Mouse (Mus musculus) limb, embryonic 15.5 days (tissue): ENCODE data around the gene Ube2h. TPM values are rescaled to one million over a fixed set of nuclear protein-coding genes. Genes with fewer than 3 reads are reported as not detected.

Experiments
- ATAC-seq: fragments of 200-750 bp; cut with Nextera tagmentation; 2 replicates; pipeline ENCODE4 v1.8.0; 2017; ENCODE audit warnings: low read depth, moderate TSS enrichment; ENCODE audit not compliant: insufficient number of reproducible peaks, low FRiP score, low TSS enrichment
- H3K27ac ChIP-seq: fragments of 300-500 bp; sonication (generic); 2 replicates; pipeline ENCODE4 v1.5.1; 2015; ENCODE audit warnings: moderate library complexity, mild to moderate bottlenecking, inconsistent platforms
- H3K27me3 ChIP-seq: fragments of 300-500 bp; sonication (generic); 2 replicates; pipeline ENCODE4 v1.6.1; 2015; ENCODE audit warnings: inconsistent platforms
- H3K36me3 ChIP-seq: fragments of 300-500 bp; sonication (generic); 2 replicates; pipeline ENCODE4 v1.6.1; 2015; ENCODE audit warnings: inconsistent platforms
- H3K4me1 ChIP-seq: fragments of 300-500 bp; sonication (generic); 2 replicates; pipeline ENCODE4 v1.6.1; 2015; ENCODE audit warnings: inconsistent platforms
- H3K4me2 ChIP-seq: fragments of 300-500 bp; sonication (generic); 2 replicates; pipeline ENCODE4 v1.6.1; 2015; ENCODE audit warnings: mild to moderate bottlenecking, inconsistent platforms
- H3K4me3 ChIP-seq: fragments of 300-500 bp; sonication (generic); 2 replicates; pipeline ENCODE4 v1.5.1; 2015; ENCODE audit warnings: mild to moderate bottlenecking, inconsistent platforms
- H3K9ac ChIP-seq: fragments of 300-500 bp; sonication (generic); 2 replicates; pipeline ENCODE4 v1.6.1; 2015; ENCODE audit warnings: inconsistent platforms
- H3K9me3 ChIP-seq: fragments of 300-500 bp; sonication (generic); 2 replicates; pipeline ENCODE4 v1.6.1; 2016; ENCODE audit warnings: inconsistent platforms
- WGBS: fragments of 180-500 bp; shearing (Covaris S2); methylation state at CpG from one replicate; pipeline ENCODE4 v1.1.7; 2015; 5-methylcytosine and 5-hydroxymethylcytosine counted together
- polyA plus RNA-seq: library from polyadenylated mRNA; unstranded; fragments of >200 nt; fragmentation: Nextera tagmentation; extraction: Ambion mirVana; gene quantifications from 2 replicates; pipeline ENCODE4 v1.2.1, GENCODE M21; 2015

Ube2h gene
- polyA plus RNA-seq, 1 experiment from 2014 or later, result 41.8 TPM

- no peak overlapping the region for H3K4me2 ChIP-seq
- no peak for ATAC-seq
- peaks cover 49% of the 10 kb centered on the region for H3K4me1 ChIP-seq
- 3% methylated on average over 27 of the region's 27 CpGs for WGBS
- H3K9me3 ChIP-seq, result no peaks in the 10 kb centered on the region
- H3K9ac ChIP-seq, result no peak overlapping the region
- no peaks in the 10 kb centered on the region for H3K36me3 ChIP-seq
- H3K27me3 ChIP-seq, result peaks cover 86% of the 10 kb centered on the region
- H3K4me3 ChIP-seq, result no peak overlapping the region
- H3K27ac ChIP-seq, result no peak overlapping the region
Observed at GRCm38 (mm10) chr6:30178023-30178639, 126.2 kb downstream of the Ube2h start.

- H3K4me1 ChIP-seq, result peaks cover 56% of the 10 kb centered on the region
Observed at GRCm38 (mm10) chr6:30177305-30177704, 127.0 kb downstream of the Ube2h start.

GRCm38 (mm10) chr6:30176496-30176895 lies 127.8 kb downstream of the Ube2h start:
- Histone ChIP-seq H3K36me3 (no peaks in the 10 kb centered on the region), H3K4me2 (0 out of 2 replicates have a peak overlapping the region, but pooled peaks have one; percentile 43), H3K4me1 (peaks cover 58% of the 10 kb centered on the region), H3K9me3 (no peaks in the 10 kb centered on the region), H3K27me3 (peaks cover 98% of the 10 kb centered on the region), H3K27ac (no peak overlapping the region), H3K9ac (no peak overlapping the region), H3K4me3 (no peak overlapping the region)
- 9% methylated on average over 12 of the region's 12 CpGs for WGBS
- ATAC-seq, result no peak

More at GRCm38 (mm10) chr6:30177305-30177704, 127.0 kb downstream of the Ube2h start:
- H3K4me2 ChIP-seq, result no peak overlapping the region
- H3K4me3 ChIP-seq, result no peak overlapping the region
- H3K9me3 ChIP-seq, result no peaks in the 10 kb centered on the region
- H3K36me3 ChIP-seq, result no peaks in the 10 kb centered on the region
- WGBS, result 3% methylated on average over 14 of the region's 14 CpGs
- no peak overlapping the region for H3K9ac ChIP-seq
- H3K27me3 ChIP-seq, result peaks cover 94% of the 10 kb centered on the region
- H3K27ac ChIP-seq, result no peak overlapping the region
- ATAC-seq, result no peak

GRCm38 (mm10) chr6:30175918-30176421 lies 128.4 kb downstream of the Ube2h start:
- no peak for ATAC-seq
- H3K4me1 ChIP-seq, result peaks cover 63% of the 10 kb centered on the region
- H3K9ac ChIP-seq, result no peak overlapping the region
- H3K4me2 ChIP-seq, result peak overlapping the region; percentile 43
- no peaks in the 10 kb centered on the region for H3K36me3 ChIP-seq
- under 1% methylated on average over 28 of the region's 28 CpGs for WGBS
- H3K27ac ChIP-seq, result no peak overlapping the region
- peak overlapping the region; percentile 46 for H3K4me3 ChIP-seq
- no peaks in the 10 kb centered on the region for H3K9me3 ChIP-seq
- peaks cover 98% of the 10 kb centered on the region for H3K27me3 ChIP-seq

- Histone ChIP-seq H3K36me3 (no peaks in the 10 kb centered on the region), H3K4me3 (peak overlapping the region; percentile 46), H3K27ac (no peak overlapping the region), H3K27me3 (peaks cover 98% of the 10 kb centered on the region), H3K4me2 (peak overlapping the region; percentile 65), H3K9me3 (no peaks in the 10 kb centered on the region), H3K4me1 (peaks cover 63% of the 10 kb centered on the region), H3K9ac (no peak overlapping the region)
- WGBS, result under 1% methylated on average over 43 of the region's 45 CpGs
- ATAC-seq, result no peak
Observed at GRCm38 (mm10) chr6:30175225-30175917, 129.0 kb downstream of the Ube2h start.

GRCm38 (mm10) chr6:30174461-30175224 lies 129.7 kb downstream of the Ube2h start:
- Histone ChIP-seq H3K9me3 (no peaks in the 10 kb centered on the region), H3K27ac (peak overlapping the region; percentile 59; the same call in 1 of the 2 replicates), H3K4me3 (peak overlapping the region; percentile 46), H3K4me2 (peak overlapping the region; percentile 65), H3K9ac (no peak overlapping the region), H3K27me3 (peaks cover 97% of the 10 kb centered on the region), H3K36me3 (no peaks in the 10 kb centered on the region), H3K4me1 (peaks cover 59% of the 10 kb centered on the region)
- ATAC-seq, result no peak
- WGBS, result under 1% methylated on average over 32 of the region's 33 CpGs

- ATAC-seq, result 0 out of 2 replicates have a peak, but pooled peaks have one; percentile 18
- 1% methylated on average over 78 of the region's 80 CpGs for WGBS
- H3K27ac ChIP-seq, result peak overlapping the region; percentile 59
- no peaks in the 10 kb centered on the region for H3K36me3 ChIP-seq
- H3K4me2 ChIP-seq, result peak overlapping the region; percentile 65
- peaks cover 97% of the 10 kb centered on the region for H3K27me3 ChIP-seq
- H3K4me1 ChIP-seq, result peaks cover 60% of the 10 kb centered on the region
- no peak overlapping the region for H3K9ac ChIP-seq
- H3K9me3 ChIP-seq, result no peaks in the 10 kb centered on the region
- H3K4me3 ChIP-seq, result peak overlapping the region; percentile 46
Observed at GRCm38 (mm10) chr6:30173551-30174460, 130.5 kb downstream of the Ube2h start.

- Histone ChIP-seq H3K27me3 (peaks cover 89% of the 10 kb centered on the region), H3K4me2 (peak overlapping the region; percentile 65), H3K9ac (no peak overlapping the region), H3K36me3 (no peaks in the 10 kb centered on the region), H3K9me3 (no peaks in the 10 kb centered on the region), H3K4me1 (peaks cover 57% of the 10 kb centered on the region), H3K4me3 (peak overlapping the region; percentile 46), H3K27ac (no peak overlapping the region)
- WGBS, result 1% methylated on average over 43 of the region's 44 CpGs
- no peak for ATAC-seq
Observed at GRCm38 (mm10) chr6:30172820-30173550, 131.4 kb downstream of the Ube2h start.

GRCm38 (mm10) chr6:30172441-30172819 lies 131.9 kb downstream of the Ube2h start:
- peaks cover 55% of the 10 kb centered on the region for H3K4me1 ChIP-seq
- H3K27me3 ChIP-seq, result peaks cover 84% of the 10 kb centered on the region
- peak overlapping the region; percentile 46 for H3K4me3 ChIP-seq
- no peak overlapping the region for H3K9ac ChIP-seq
- H3K4me2 ChIP-seq, result peak overlapping the region; percentile 65; the same call in 1 of the 2 replicates
- 12% methylated on average over 8 of the region's 8 CpGs for WGBS
- no peaks in the 10 kb centered on the region for H3K9me3 ChIP-seq
- ATAC-seq, result no peak
- H3K27ac ChIP-seq, result no peak overlapping the region
- no peaks in the 10 kb centered on the region for H3K36me3 ChIP-seq

GRCm38 (mm10) chr6:30171967-30172366 lies 132.4 kb downstream of the Ube2h start:
- Histone ChIP-seq H3K9ac (no peak overlapping the region), H3K4me2 (no peak overlapping the region)
- ATAC-seq, result no peak

More at GRCm38 (mm10) chr6:30171967-30172366, 132.4 kb downstream of the Ube2h start:
- peaks cover 80% of the 10 kb centered on the region for H3K27me3 ChIP-seq
- H3K4me1 ChIP-seq, result peaks cover 56% of the 10 kb centered on the region
- H3K27ac ChIP-seq, result no peak overlapping the region
- WGBS, result 22% methylated on average over 10 of the region's 10 CpGs
- no peaks in the 10 kb centered on the region for H3K36me3 ChIP-seq
- no peaks in the 10 kb centered on the region for H3K9me3 ChIP-seq
- no peak overlapping the region for H3K4me3 ChIP-seq
